Mouse (Mus musculus) lung, embryonic 14.5 days (tissue): ENCODE measurements around the gene Ifngr2. TPM values are rescaled to one million over a fixed set of nuclear protein-coding genes. Genes with fewer than 3 reads are reported as not detected.

ENCODE experiments used
- ATAC-seq: fragments of 200-750 bp; cut with Nextera tagmentation; 2 replicates; pipeline ENCODE4 v1.8.0; 2017; ENCODE audit warnings: mild to moderate bottlenecking, moderate TSS enrichment, moderate library complexity; ENCODE audit not compliant: insufficient read depth
- DNase-seq: peaks from one replicate; pipeline ENCODE4 v3.0.0-alpha.2; 2015
- H3K27ac ChIP-seq: fragments of 300-500 bp; sonication (generic); 2 replicates; pipeline ENCODE4 v1.5.1; 2014; ENCODE audit warnings: low read depth, mild to moderate bottlenecking, moderate library complexity
- H3K27me3 ChIP-seq: fragments of 300-500 bp; sonication (generic); 2 replicates; pipeline ENCODE4 v1.6.1; 2014; ENCODE audit warnings: low read length, control low read depth; ENCODE audit not compliant: insufficient read depth
- H3K36me3 ChIP-seq: fragments of 300-500 bp; sonication (generic); 2 replicates; pipeline ENCODE4 v1.6.1; 2014; ENCODE audit warnings: control low read depth; ENCODE audit not compliant: insufficient read depth
- H3K4me1 ChIP-seq: fragments of 300-500 bp; sonication (generic); 2 replicates; pipeline ENCODE4 v1.6.1; 2014; ENCODE audit warnings: antibody characterized with exemption, control low read depth; ENCODE audit not compliant: insufficient read depth
- H3K4me2 ChIP-seq: fragments of 300-500 bp; sonication (generic); 2 replicates; pipeline ENCODE4 v1.6.1; 2014; ENCODE audit warnings: mild to moderate bottlenecking
- H3K4me3 ChIP-seq: fragments of 300-500 bp; sonication (generic); 2 replicates; pipeline ENCODE4 v1.5.1; 2014; ENCODE audit warnings: low read depth, low read length
- H3K9ac ChIP-seq: fragments of 300-500 bp; sonication (generic); 2 replicates; pipeline ENCODE4 v1.6.1; 2014
- H3K9me3 ChIP-seq: fragments of 300-500 bp; sonication (generic); 2 replicates; pipeline ENCODE4 v1.6.1; 2016; ENCODE audit warnings: low read depth, low read length, control low read depth
- CTCF ChIP-seq: IDR thresholded peaks from 2 replicates; pipeline ENCODE4 v1.5.1; 2016; ENCODE audit warnings: antibody characterized with exemption, low read depth
- WGBS: fragments of 180-500 bp; shearing (Covaris S2); extraction: QIAGEN DNeasy Blood & Tissue Kit; methylation state at CpG from one replicate; pipeline ENCODE4 v1.1.7; 2014; 5-methylcytosine and 5-hydroxymethylcytosine counted together
- polyA plus RNA-seq: library from polyadenylated mRNA; unstranded; fragments of >200 nt; fragmentation: Nextera tagmentation; extraction: Ambion mirVana; gene quantifications from 2 replicates; pipeline ENCODE4 v1.2.1, GENCODE M21; 2014

The Ifngr2 gene
- polyA plus RNA-seq, 1 experiment from 2014 or later, result 47.7 TPM

- H3K27ac ChIP-seq, result no peak overlapping the region
- no peaks in the 10 kb centered on the region for H3K4me1 ChIP-seq
- WGBS, result 81% methylated on average over 4 of the region's 4 CpGs
- H3K4me2 ChIP-seq, result no peak overlapping the region
- no peak overlapping the region for H3K4me3 ChIP-seq
- no peak for ATAC-seq
- no peak for TF ChIP-seq CTCF
- H3K36me3 ChIP-seq, result peaks cover 37% of the 10 kb centered on the region
- no peaks in the 10 kb centered on the region for H3K9me3 ChIP-seq
- H3K27me3 ChIP-seq, result no peaks in the 10 kb centered on the region
- no peak overlapping the region for H3K9ac ChIP-seq
- DNase-seq, result no peak
These were observed 17.9 kb downstream of the Ifngr2 start for GRCm38 (mm10) chr16:91564580-91565291.

- no peak overlapping the region for H3K27ac ChIP-seq
- H3K9me3 ChIP-seq, result no peaks in the 10 kb centered on the region
- no peak overlapping the region for H3K4me3 ChIP-seq
- WGBS, result 42% methylated on average over 9 of the region's 9 CpGs
- no peak overlapping the region for H3K9ac ChIP-seq
- no peak for DNase-seq
- H3K36me3 ChIP-seq, result peaks cover 32% of the 10 kb centered on the region
- H3K4me2 ChIP-seq, result no peak overlapping the region
- TF ChIP-seq CTCF, result no peak
- H3K4me1 ChIP-seq, result no peaks in the 10 kb centered on the region
- no peaks in the 10 kb centered on the region for H3K27me3 ChIP-seq
- ATAC-seq, result no peak
These were observed 18.6 kb downstream of the Ifngr2 start for GRCm38 (mm10) chr16:91565292-91565951.

- Histone ChIP-seq H3K4me1 (no peaks in the 10 kb centered on the region), H3K4me2 (no peak overlapping the region), H3K27ac (no peak overlapping the region), H3K4me3 (no peak overlapping the region), H3K9me3 (no peaks in the 10 kb centered on the region), H3K27me3 (no peaks in the 10 kb centered on the region), H3K9ac (no peak overlapping the region), H3K36me3 (peaks cover 28% of the 10 kb centered on the region)
- ATAC-seq (no peak), DNase-seq (no peak)
- 77% methylated on average over 7 of the region's 7 CpGs for WGBS
- TF ChIP-seq CTCF, result no peak
These were observed 19.1 kb downstream of the Ifngr2 start for GRCm38 (mm10) chr16:91566002-91566401.

GRCm38 (mm10) chr16:91568960-91569359 is 22.1 kb downstream of the Ifngr2 start:
- H3K4me3 ChIP-seq, result no peak overlapping the region
- 74% methylated on average over 10 of the region's 10 CpGs for WGBS
- DNase-seq, result no peak
- no peak overlapping the region for H3K4me2 ChIP-seq
- no peak overlapping the region for H3K27ac ChIP-seq
- no peak for ATAC-seq
- peaks cover 4% of the 10 kb centered on the region; the same call in 1 of the 2 replicates for H3K36me3 ChIP-seq
- H3K9me3 ChIP-seq, result no peaks in the 10 kb centered on the region
- no peak overlapping the region for H3K9ac ChIP-seq
- no peaks in the 10 kb centered on the region for H3K27me3 ChIP-seq
- H3K4me1 ChIP-seq, result no peaks in the 10 kb centered on the region
- TF ChIP-seq CTCF, result no peak

GRCm38 (mm10) chr16:91571105-91571504 is 24.2 kb downstream of the Ifngr2 start:
- H3K4me3 ChIP-seq, result no peak overlapping the region
- H3K27ac ChIP-seq, result no peak overlapping the region
- no peaks in the 10 kb centered on the region for H3K4me1 ChIP-seq
- H3K36me3 ChIP-seq, result no peaks in the 10 kb centered on the region
- no peak overlapping the region for H3K9ac ChIP-seq
- no peaks in the 10 kb centered on the region for H3K27me3 ChIP-seq
- WGBS, result 47% methylated on average over 3 of the region's 3 CpGs
- DNase-seq (no peak), ATAC-seq (no peak)
- no peak for TF ChIP-seq CTCF
- H3K4me2 ChIP-seq, result no peak overlapping the region
- no peaks in the 10 kb centered on the region for H3K9me3 ChIP-seq

GRCm38 (mm10) chr16:91575151-91575550 is 28.3 kb downstream of the Ifngr2 start:
- 0 out of 2 replicates have a peak, but pooled peaks cover 8% of the 10 kb centered on the region for H3K36me3 ChIP-seq
- no peak overlapping the region for H3K9ac ChIP-seq
- H3K9me3 ChIP-seq, result no peaks in the 10 kb centered on the region
- ATAC-seq (no peak), DNase-seq (no peak)
- no peak overlapping the region for H3K4me2 ChIP-seq
- TF ChIP-seq CTCF, result no peak
- H3K4me3 ChIP-seq, result no peak overlapping the region
- no peak overlapping the region for H3K27ac ChIP-seq
- no peaks in the 10 kb centered on the region for H3K27me3 ChIP-seq
- WGBS, result 72% methylated on average over 13 of the region's 13 CpGs
- no peaks in the 10 kb centered on the region for H3K4me1 ChIP-seq

GRCm38 (mm10) chr16:91578980-91579720 is 32.3 kb downstream of the Ifngr2 start:
- WGBS, result 76% methylated on average over 14 of the region's 14 CpGs
- Histone ChIP-seq H3K36me3 (peaks cover 18% of the 10 kb centered on the region; the same call in 1 of the 2 replicates), H3K9ac (no peak overlapping the region), H3K4me2 (no peak overlapping the region), H3K4me1 (no peaks in the 10 kb centered on the region), H3K27me3 (no peaks in the 10 kb centered on the region), H3K27ac (no peak overlapping the region), H3K9me3 (no peaks in the 10 kb centered on the region), H3K4me3 (no peak overlapping the region)
- TF ChIP-seq CTCF, result no peak
- no peak for DNase-seq
- ATAC-seq, result no peak
